Mouse (Mus musculus) neural tube, embryonic 13.5 days (tissue): Measurements from ENCODE around the gene Pole. TPM values are rescaled to one million over a fixed set of nuclear protein-coding genes. Genes with fewer than 3 reads are reported as not detected.
A peak's percentile ranks its signal among the peaks of the same experiment; 100 is the strongest.

Source experiments
- ATAC-seq: fragments of 200-750 bp; cut with Nextera tagmentation; 2 replicates; pipeline ENCODE4 v1.8.0; 2017; ENCODE audit warnings: low read depth, mild to moderate bottlenecking, moderate TSS enrichment, moderate library complexity
- H3K27ac ChIP-seq: fragments of 300-500 bp; sonication (generic); replicated peaks from 2 replicates; pipeline ENCODE4 v1.5.1; 2015; ENCODE audit warnings: moderate library complexity, mild to moderate bottlenecking, inconsistent platforms
- H3K27me3 ChIP-seq: fragments of 300-500 bp; sonication (generic); 2 replicates; pipeline ENCODE4 v1.6.1; 2015; ENCODE audit warnings: mild to moderate bottlenecking, inconsistent platforms
- H3K36me3 ChIP-seq: fragments of 300-500 bp; sonication (generic); 2 replicates; pipeline ENCODE4 v1.6.1; 2015; ENCODE audit warnings: mild to moderate bottlenecking, inconsistent platforms
- H3K4me1 ChIP-seq: fragments of 300-500 bp; sonication (generic); replicated peaks from 2 replicates; pipeline ENCODE4 v1.6.1; 2015; ENCODE audit warnings: inconsistent platforms
- H3K4me2 ChIP-seq: fragments of 300-500 bp; sonication (generic); 2 replicates; pipeline ENCODE4 v1.6.1; 2015; ENCODE audit warnings: inconsistent platforms, mild to moderate bottlenecking, moderate library complexity
- H3K4me3 ChIP-seq: fragments of 300-500 bp; sonication (generic); 2 replicates; pipeline ENCODE4 v1.5.1; 2015; ENCODE audit warnings: mild to moderate bottlenecking, inconsistent platforms
- H3K9ac ChIP-seq: fragments of 300-500 bp; sonication (generic); 2 replicates; pipeline ENCODE4 v1.6.1; 2015; ENCODE audit warnings: moderate library complexity, mild to moderate bottlenecking, inconsistent platforms
- H3K9me3 ChIP-seq: fragments of 300-500 bp; sonication (generic); 2 replicates; pipeline ENCODE4 v1.6.1; 2016; ENCODE audit warnings: inconsistent platforms
- WGBS: fragments of 180-500 bp; shearing (Covaris S2); methylation state at CpG from one replicate; pipeline ENCODE4 v1.1.7; 2015; 5-methylcytosine and 5-hydroxymethylcytosine counted together
- polyA plus RNA-seq: library from polyadenylated mRNA; unstranded; fragments of >200 nt; fragmentation: Nextera tagmentation; extraction: Ambion mirVana; gene quantifications from 2 replicates; pipeline ENCODE4 v1.2.1, GENCODE M21; 2015

Gene Pole
- polyA plus RNA-seq, 1 experiment from 2014 or later, result 6.1 TPM

DNA sequence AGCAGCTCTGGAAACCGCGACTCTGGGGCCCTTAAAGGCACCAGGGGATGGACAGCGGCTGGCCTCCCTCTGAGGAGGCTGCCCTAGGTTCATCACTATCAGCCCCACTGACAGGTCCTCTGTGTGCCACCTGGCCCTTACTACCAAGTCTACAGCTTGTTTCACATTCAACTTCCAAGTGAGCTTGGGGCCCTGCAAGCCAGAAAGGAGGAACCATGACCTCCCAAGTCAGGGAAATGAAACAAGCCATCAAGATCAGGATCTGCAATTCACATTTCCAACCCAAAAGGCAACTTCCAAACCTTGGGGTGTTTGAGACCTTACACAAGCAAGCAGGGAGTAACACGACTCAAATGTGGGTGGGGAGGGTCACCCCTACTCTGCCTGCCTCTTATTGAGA, 99.2 kb downstream of the Pole start:
- peak overlapping the region; percentile 72 for H3K4me3 ChIP-seq
- ATAC-seq, result no peak
- peak overlapping the region; percentile 89 for H3K9ac ChIP-seq
- 0 out of 2 replicates have a peak, but pooled peaks cover 10% of the 10 kb centered on the region for H3K36me3 ChIP-seq
- WGBS, result 50% methylated on average over 4 of the region's 4 CpGs
- peak overlapping the region; percentile 61 for H3K4me2 ChIP-seq
- H3K27ac ChIP-seq, result no peak overlapping the region
- H3K27me3 ChIP-seq, result peaks cover 5% of the 10 kb centered on the region
- peaks cover 44% of the 10 kb centered on the region for H3K4me1 ChIP-seq
- no peaks in the 10 kb centered on the region for H3K9me3 ChIP-seq

- peaks cover 5% of the 10 kb centered on the region for H3K27me3 ChIP-seq
Measured at GRCm38 (mm10) chr5:110386371-110387330, 100.5 kb downstream of the Pole start.

More at GRCm38 (mm10) chr5:110386371-110387330, 100.5 kb downstream of the Pole start:
- ATAC-seq, result peak; percentile 89
- H3K27ac ChIP-seq, result peak overlapping the region; percentile 73
- H3K4me1 ChIP-seq, result peaks cover 44% of the 10 kb centered on the region
- peak overlapping the region; percentile 61 for H3K4me2 ChIP-seq
- no peaks in the 10 kb centered on the region for H3K36me3 ChIP-seq
- peak overlapping the region; percentile 89 for H3K9ac ChIP-seq
- peak overlapping the region; percentile 72 for H3K4me3 ChIP-seq
- no peaks in the 10 kb centered on the region for H3K9me3 ChIP-seq
- WGBS, result under 1% methylated on average over 89 of the region's 90 CpGs

Other genes starting within 250 kb of the Pole start
- 3.5 and 4.0 TPM in 2 replicates for gene Gm17655, start 213.8 kb upstream of the Pole start, polyA plus RNA-seq
- gene Gm35315, start 191.9 kb upstream of the Pole start, polyA plus RNA-seq, result 0.32 and 0.73 TPM in 2 replicates
- gene Plcxd1, start 186.3 kb upstream of the Pole start, polyA plus RNA-seq, result 1.8 and 2.4 TPM in 2 replicates
- 49.4 and 58.0 TPM in 2 replicates for gene Gtpbp6, start 178.1 kb upstream of the Pole start, polyA plus RNA-seq
- 11.8 and 12.5 TPM in 2 replicates for gene Zfp605, start 176.2 kb upstream of the Pole start, polyA plus RNA-seq
- 99.2 and 102 TPM in 2 replicates for gene Chfr, start 150.5 kb upstream of the Pole start, polyA plus RNA-seq
- 20.0 and 20.5 TPM in 2 replicates for gene Golga3, start 109.6 kb upstream of the Pole start, polyA plus RNA-seq
- 23.8 and 24.3 TPM in 2 replicates for gene Ankle2, start 55.3 kb upstream of the Pole start, polyA plus RNA-seq
- 82.1 and 92.5 TPM in 2 replicates for gene Pgam5, start 16.4 kb upstream of the Pole start, polyA plus RNA-seq
- 8.1 and 8.7 TPM in 2 replicates for gene Pxmp2, start 120 bp upstream of the Pole start, polyA plus RNA-seq
- gene P2rx2, start 56.9 kb downstream of the Pole start, polyA plus RNA-seq, result 5.8 and 6.0 TPM in 2 replicates
- gene Lrcol1, start 58.4 kb downstream of the Pole start, polyA plus RNA-seq, result not detected in 2 replicates
- gene Fbrsl1, start 162.2 kb downstream of the Pole start, polyA plus RNA-seq, result 25.5 and 29.0 TPM in 2 replicates